Mouse (Mus musculus) adrenal gland, postnatal 0 days (tissue): Measurements from ENCODE around the gene Spata5. TPM values are rescaled to one million over a fixed set of nuclear protein-coding genes. Genes with fewer than 3 reads are reported as not detected.

ENCODE experiments used
- polyA plus RNA-seq: library from polyadenylated mRNA; unstranded; fragments of >200 nt; fragmentation: Nextera tagmentation; extraction: Ambion mirVana; gene quantifications from 2 replicates; pipeline ENCODE4 v1.2.1, GENCODE M21; 2015

The Spata5 gene
- polyA plus RNA-seq = 15.2 and 23.1 TPM in 2 replicates

DNA sequence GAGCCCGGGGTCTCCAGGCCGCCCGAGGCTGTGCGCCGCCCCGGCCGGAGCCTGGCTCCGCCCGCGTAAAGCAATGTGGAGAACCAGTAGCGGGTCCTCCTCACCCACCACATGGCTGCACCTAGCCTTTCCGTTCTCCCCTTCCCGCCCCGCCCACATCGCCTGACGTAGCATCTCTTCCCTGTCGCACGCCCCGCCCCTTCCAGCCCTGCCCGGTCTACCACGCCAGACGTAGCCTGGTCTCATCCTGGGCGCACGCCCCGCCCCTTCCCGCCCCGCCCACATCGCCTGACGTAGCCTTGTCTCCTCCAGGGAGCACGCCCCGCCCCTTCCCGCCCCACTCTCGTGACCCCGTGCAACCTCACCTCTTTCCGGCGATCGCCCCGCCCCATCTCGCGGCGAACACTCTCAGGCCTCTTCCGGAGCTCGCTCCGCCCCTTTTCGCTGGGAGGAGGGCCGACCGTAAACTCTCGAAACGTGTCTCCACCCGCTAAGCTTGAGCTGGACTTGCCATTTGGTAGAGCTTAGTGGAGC is at the start of gene Spata5:
Gene Spata5, plus strand, starts transcription at position 439 of the 534 bp plus-strand sequence.

DNA sequence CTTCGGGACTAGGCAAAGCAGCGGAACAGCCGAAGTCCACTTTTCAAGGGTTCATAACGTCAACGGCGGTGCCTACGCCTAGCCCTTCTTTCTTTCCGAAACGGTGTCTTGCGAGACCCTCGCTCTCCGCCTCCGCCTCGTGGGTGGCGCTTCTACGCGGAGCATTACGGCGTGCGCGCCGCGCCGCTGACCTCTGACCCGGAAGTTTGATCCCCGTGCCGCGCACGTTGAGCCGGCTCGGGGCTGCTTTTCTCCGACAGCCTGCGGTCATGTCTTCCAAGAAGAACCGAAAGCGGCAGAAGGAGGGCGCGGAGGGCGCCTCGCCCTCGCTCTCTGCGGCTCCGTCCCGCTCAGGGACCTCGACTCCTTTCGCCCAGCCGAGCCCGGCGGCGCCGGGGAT is 376 bp downstream of the Spata5 start, which contains the start of gene Nudt6:
Gene Nudt6, minus strand, starts transcription at position 140 of the 400 bp plus-strand sequence.

Other genes with a start within 250 kb of the Spata5 start
- gene Il21, start 187.3 kb upstream of the Spata5 start, polyA plus RNA-seq = not detected in 2 replicates
- 3.5 and 5.0 TPM in 2 replicates for gene Bbs12, start 107.3 kb upstream of the Spata5 start, polyA plus RNA-seq
- gene Cetn4, start 107.2 kb upstream of the Spata5 start, polyA plus RNA-seq = 2.5 and 3.7 TPM in 2 replicates
- 3.1 and 3.4 TPM in 2 replicates for gene Fgf2, start 71.5 kb upstream of the Spata5 start, polyA plus RNA-seq
- 24.2 and 26.3 TPM in 2 replicates for gene Nudt6, start 315 bp downstream of the Spata5 start, polyA plus RNA-seq
- 11.0 and 14.5 TPM in 2 replicates for gene Spry1, start 220.1 kb downstream of the Spata5 start, polyA plus RNA-seq